Mouse (Mus musculus) embryonic fibroblast, embryonic 13.5 days (primary cell): ENCODE results near the gene Vps54. TPM values are rescaled to one million over a fixed set of nuclear protein-coding genes. Genes with fewer than 3 reads are reported as not detected.

Source experiments
- H3K27ac ChIP-seq: 2 replicates; pipeline ENCODE4 v1.5.1; 2012; ENCODE audit warnings: low read length, control low read depth, inconsistent platforms; ENCODE audit not compliant: insufficient read depth
- H3K4me1 ChIP-seq: 2 replicates; pipeline ENCODE4 v1.6.1; 2011; ENCODE audit warnings: low read length; ENCODE audit not compliant: control insufficient read depth, insufficient read depth
- H3K4me3 ChIP-seq: 2 replicates; pipeline ENCODE4 v1.5.1; 2011; ENCODE audit warnings: mild to moderate bottlenecking, control low read depth, low read length; ENCODE audit not compliant: insufficient read depth
- CTCF ChIP-seq: IDR thresholded peaks from 2 replicates; pipeline ENCODE4 v1.5.1; 2011; ENCODE audit warnings: mild to moderate bottlenecking, control low read depth, low read length, moderate library complexity, borderline replicate concordance; ENCODE audit not compliant: insufficient read depth
- POLR2A ChIP-seq: IDR thresholded peaks from 2 replicates; pipeline ENCODE4 v1.6.1; 2011; ENCODE audit warnings: low read depth, mild to moderate bottlenecking, control low read depth, low read length, moderate library complexity
- polyA plus RNA-seq: library from polyadenylated mRNA; stranded (reverse); fragments of >200 nt; gene quantifications from 2 replicates; pipeline ENCODE4 v1.2.4, GENCODE M21; 2011; ENCODE audit warnings: low read depth; ENCODE audit not compliant: missing spikeins, insufficient read length

The Vps54 gene
- polyA plus RNA-seq, 1 experiment = 30.7 TPM

- H3K4me1 ChIP-seq = peaks cover 4% of the 10 kb centered on the region
- TF ChIP-seq CTCF (no peak), POLR2A (no peak)
- H3K4me3 ChIP-seq = peak overlapping the region; percentile 96
- H3K27ac ChIP-seq = no peak overlapping the region
Measured at GRCm38 (mm10) chr11:21368466-21368865, 129.4 kb downstream of the Vps54 start.

GRCm38 (mm10) chr11:21369248-21370016 lies 130.4 kb downstream of the Vps54 start:
- TF ChIP-seq CTCF = no peak
- no peak for TF ChIP-seq POLR2A
- Histone ChIP-seq H3K27ac (peak overlapping the region; percentile 83), H3K4me3 (peak overlapping the region; percentile 96), H3K4me1 (peaks cover 4% of the 10 kb centered on the region)

GRCm38 (mm10) chr11:21370399-21371121 lies 131.5 kb downstream of the Vps54 start:
- TF ChIP-seq POLR2A (peak; percentile 87), CTCF (no peak)
- Histone ChIP-seq H3K4me3 (peak overlapping the region; percentile 96), H3K4me1 (peaks cover 4% of the 10 kb centered on the region), H3K27ac (peak overlapping the region; percentile 83)

Other genes with a start within 250 kb of the Vps54 start
- gene Peli1, start 148.0 kb upstream of the Vps54 start, polyA plus RNA-seq = 17.6 and 21.3 TPM in 2 replicates
- 68.9 and 73.3 TPM in 2 replicates for gene Ugp2, start 131.9 kb downstream of the Vps54 start, polyA plus RNA-seq